ENCODE assay signal across 8 mouse cellular contexts in the genomic region with DNA sequence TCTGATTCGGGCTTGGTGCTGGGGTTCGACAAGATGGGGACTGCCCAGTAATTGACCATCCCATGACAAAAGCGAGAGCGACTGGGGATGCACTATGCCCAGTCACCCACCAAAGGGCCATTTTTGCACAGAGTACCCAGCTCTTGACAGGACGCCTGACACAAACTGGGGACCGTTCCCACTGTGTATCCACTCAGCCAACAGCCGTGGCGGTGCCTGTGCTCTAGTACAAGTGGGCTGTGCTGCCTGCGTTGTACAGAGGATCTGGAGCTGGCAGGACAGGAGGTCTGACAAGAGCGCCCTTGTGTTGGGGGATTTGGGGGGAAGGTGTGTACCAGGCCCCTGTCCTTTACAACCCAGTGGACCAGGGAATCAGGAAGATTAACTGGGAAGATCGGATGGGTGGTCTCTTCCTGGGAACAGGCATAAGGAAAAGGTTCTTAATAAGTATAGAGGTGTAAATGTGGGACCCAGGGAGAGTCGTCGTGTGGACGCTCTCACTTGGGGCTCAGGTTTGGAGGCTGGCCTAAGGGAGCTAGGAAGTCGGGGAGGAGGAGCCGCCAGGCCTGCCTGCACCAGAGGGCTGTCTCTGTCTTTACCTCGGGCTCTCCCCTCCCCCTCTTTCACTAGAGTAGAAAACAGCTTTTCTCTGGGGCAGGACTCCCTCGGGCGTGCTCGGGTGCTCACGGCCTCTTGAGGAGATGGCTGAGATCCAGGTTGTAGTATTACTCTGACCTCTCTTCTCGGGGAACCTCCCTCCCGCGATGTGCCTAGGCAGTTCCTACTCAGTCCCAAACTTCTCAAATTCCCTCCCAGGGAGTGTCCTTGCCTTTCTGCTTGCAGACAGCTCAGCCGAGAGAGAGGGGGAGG. TPM values are rescaled to one million over a fixed set of nuclear protein-coding genes. Genes with fewer than 3 reads are reported as not detected.
DNase-seq lines count a peak whose midpoint lies in the region; ATAC-seq lines count a peak whose summit lies in the region.

No protein-coding gene starts in this region.

- peak overlapping the region; percentile 80 for H3K9ac ChIP-seq in limb, embryonic 11.5 days (ENCODE audit: low read length)

- H3K4me1 ChIP-seq in limb, embryonic 11.5 days (ENCODE audit: control insufficient read depth, insufficient read depth, low read length): peaks cover 26% of the 10 kb centered on the region
- peaks cover 48% of the 10 kb centered on the region for H3K4me1 ChIP-seq in midbrain, embryonic 10.5 days

- ATAC-seq in limb, embryonic 11.5 days (ENCODE audit: insufficient number of reproducible peaks, low FRiP score, low TSS enrichment, low read depth): peak; percentile 38; the same call in 1 of the 2 replicates

- H3K27me3 ChIP-seq in limb, embryonic 11.5 days (ENCODE audit: control insufficient read depth, insufficient read depth, low read length): no peaks in the 10 kb centered on the region
- H3K27me3 ChIP-seq in midbrain, embryonic 10.5 days (ENCODE audit: low read depth, poor library complexity, severe bottlenecking): peaks cover 5% of the 10 kb centered on the region; the same call in 1 of the 2 replicates

- H3K36me3 ChIP-seq in limb, embryonic 11.5 days (ENCODE audit: control insufficient read depth, insufficient read depth, low read length): no peaks in the 10 kb centered on the region
- H3K36me3 ChIP-seq in midbrain, embryonic 10.5 days: no peaks in the 10 kb centered on the region

- H3K4me2 ChIP-seq in limb, embryonic 11.5 days (ENCODE audit: low read depth, severe bottlenecking): peak overlapping the region; percentile 83

- peak overlapping the region; percentile 48 for H3K4me3 ChIP-seq in limb, embryonic 11.5 days (ENCODE audit: low read depth, low read length)
- peak overlapping the region; percentile 67 for H3K4me3 ChIP-seq in midbrain, embryonic 10.5 days

- H3K9me3 ChIP-seq in limb, embryonic 11.5 days (ENCODE audit: control insufficient read depth, low read length): no peaks in the 10 kb centered on the region
- H3K9me3 ChIP-seq in midbrain, embryonic 10.5 days (replicated peaks): no peaks in the 10 kb centered on the region

- peak; percentile 25 to 35 for DNase-seq in left cerebral cortex, adult 18-20 months (ENCODE audit: low spot score in 2 of 2)
- DNase-seq in left cerebral cortex, adult 11 months (ENCODE audit: low spot score): no peak
- DNase-seq in cerebellum, adult 9-11 months: peak; percentile 51
- peak; percentile 31 to 47 for DNase-seq in gastrocnemius, adult 8-10 months (ENCODE audit: low spot score in 2 of 2)
- DNase-seq in induced T-regulatory cell, adult 2 months (ENCODE audit: low read depth): peak; percentile 90
- peak; percentile 65 for DNase-seq in limb, embryonic 11.5 days (ENCODE audit: low spot score)
- DNase-seq in midbrain, embryonic 10.5 days (ENCODE audit: low spot score): peak; percentile 59
- peak; percentile 47 to 74 for DNase-seq in spleen, postnatal 4 days (ENCODE audit: low spot score in 2 of 2)

- peak overlapping the region; percentile 74 for H3K27ac ChIP-seq in limb, embryonic 11.5 days (replicated peaks; ENCODE audit: low read depth, low read length)
- peak overlapping the region; percentile 89 for H3K27ac ChIP-seq in midbrain, embryonic 10.5 days (replicated peaks)

- WGBS in limb, embryonic 11.5 days: 1% methylated on average over 25 of the region's 25 CpGs
- 2% methylated on average over 25 of the region's 25 CpGs for WGBS in midbrain, embryonic 10.5 days

RNA-seq across cellular contexts. Expression of a gene that starts 6.3 kb away (rescaled TPM):
- not detected for total RNA-seq in left cerebral cortex, adult 18-20 months (2021)
- total RNA-seq in gastrocnemius, adult 8-10 months (2022): not detected
- polyA plus RNA-seq in limb, embryonic 11.5 days (2014; fragmentation: Nextera tagmentation; extraction: Ambion mirVana): 0.77 TPM in 1 of 2 replicates, not detected in the other
- 1.1 TPM in 1 of 2 replicates, not detected in the other for polyA plus RNA-seq in midbrain, embryonic 10.5 days (2016; fragmentation: Nextera tagmentation; extraction: Ambion mirVana)

RNA-seq across cellular contexts. Expression of a gene that starts 21.0 kb away (rescaled TPM):
- 1 to 10 TPM in 1 of 2 experiments, under 1 TPM in 1; 0.56 to 1.0 TPM for total RNA-seq in left cerebral cortex, adult 18-20 months (2021)
- under 1 TPM in 1 of 4 experiments, not detected in 3; 0.18 TPM for total RNA-seq in gastrocnemius, adult 8-10 months (2022)
- 39.3 and 40.7 TPM in 2 replicates for polyA plus RNA-seq in limb, embryonic 11.5 days (2014; fragmentation: Nextera tagmentation; extraction: Ambion mirVana)
- polyA plus RNA-seq in midbrain, embryonic 10.5 days (2016; fragmentation: Nextera tagmentation; extraction: Ambion mirVana): 13.9 and 15.2 TPM in 2 replicates
